In genomic region chr1:156400159-156400558, GRCm38 (mm10) we compare ENCODE assay signal across 6 mouse cellular contexts. TPM values are rescaled to one million over a fixed set of nuclear protein-coding genes. Genes with fewer than 3 reads are reported as not detected.
DNase-seq lines count a peak whose midpoint lies in the region; TF ChIP-seq lines count a peak whose summit lies in the region.
"Not testable (repeated sequence)": the region's sequence is repeated elsewhere in the genome, so short reads cannot be mapped to it uniquely, and the experiment has no call there.
"Had no signal": no experiment of that assay in that cellular context is flagged by ENCODE, and none has a peak within 500 bp of the region (broad histone marks: within the 10 kb centered on the region; RNA-seq: fewer than 3 reads in every experiment).

No protein-coding gene starts in this region.

- not testable (repeated sequence) for TF ChIP-seq POLR2A in myocyte (IDR thresholded peaks at IDR 0.05; ENCODE audit: insufficient read length, low read depth); thymus, adult 2 months (IDR thresholded peaks at IDR 0.05; ENCODE audit: control insufficient read depth, extremely low read depth, insufficient read depth, low read length, poor library complexity)

- not testable (repeated sequence) for DNase-seq in thymus, adult 2 months
- DNase-seq in yolk sac, embryonic 10.5 days (ENCODE audit: low spot score): peak; percentile 22

- H3K27ac ChIP-seq in thymus, adult 2 months (ENCODE audit: control insufficient read depth, insufficient read depth, low read length): peak overlapping the region; percentile 78

- WGBS in thymus, adult 2 months: 58% methylated on average over 3 of the region's 3 CpGs

- not testable (repeated sequence) for H3K27me3 ChIP-seq in C2C12 (ENCODE audit: control insufficient read depth, insufficient read depth, insufficient read length); myocyte (ENCODE audit: control insufficient read depth, insufficient read depth, insufficient read length); thymus, adult 2 months (ENCODE audit: control insufficient read depth, insufficient read depth, low read length)

- not testable (repeated sequence) for H3K79me2 ChIP-seq in C2C12 (ENCODE audit: control insufficient read depth, insufficient read depth); myocyte (ENCODE audit: control insufficient read depth, insufficient read depth)

- H3K4me2 ChIP-seq in myocyte (ENCODE audit: low read depth): not testable (repeated sequence)

- not testable (repeated sequence) for H3K79me3 ChIP-seq in C2C12 (ENCODE audit: low read depth)

- TF ChIP-seq CTCF in C2C12 (IDR thresholded peaks at IDR 0.05; ENCODE audit: control insufficient read depth, insufficient read depth, insufficient read length); thymus, adult 2 months (IDR thresholded peaks at IDR 0.05; ENCODE audit: borderline replicate concordance, control insufficient read depth, extremely low read depth, insufficient read depth, low read length, poor library complexity): not testable (repeated sequence)

- peaks cover 18% of the 10 kb centered on the region for H3K4me1 ChIP-seq in thymus, adult 2 months (replicated peaks; ENCODE audit: control insufficient read depth, insufficient read depth, low read length)

- not testable (repeated sequence) for H3K36me3 ChIP-seq in C2C12 (ENCODE audit: control insufficient read depth, insufficient read depth); myocyte (ENCODE audit: control insufficient read depth, insufficient read depth); thymus, adult 2 months (ENCODE audit: control insufficient read depth, insufficient read depth, low read length)

- not testable (repeated sequence) for H3ac ChIP-seq in C2C12 (ENCODE audit: control insufficient read depth, insufficient read length, low read depth); myocyte (ENCODE audit: control insufficient read depth, insufficient read length)

- not testable (repeated sequence) for H3K4me3 ChIP-seq in C2C12 (ENCODE audit: insufficient read depth, poor library complexity, severe bottlenecking); myocyte; thymus, adult 2 months (ENCODE audit: control insufficient read depth, insufficient read depth, low read length)

TF ChIP-seq in C2C12, 6 proteins besides CTCF, POLR2A, EP300 and RAD21:
- peak; percentile 55 for TF ChIP-seq CEBPB (IDR thresholded peaks at IDR 0.05; ENCODE audit: low read depth)

TF ChIP-seq in myocyte, 11 proteins besides CTCF, POLR2A, EP300 and RAD21:
- peak; percentile 74 for TF ChIP-seq CEBPB (IDR thresholded peaks at IDR 0.05; ENCODE audit: insufficient read depth, poor library complexity, severe bottlenecking)
TF ChIP-seq in myocyte: peak in this region for 1; not testable (repeated sequence) for 10.

RNA-seq across cellular contexts. Expression of gene Axdnd1, which starts 20.8 kb away (rescaled TPM):
- 0.22 TPM for polyA plus RNA-seq in C2C12 (2012; fragmentation: generic; extraction: Trizol)
- polyA plus RNA-seq in myocyte (2012; fragmentation: generic; extraction: Trizol): 0.11 TPM
- polyA plus RNA-seq in thymus, adult 2 months (2012; rRNA removed): 2.4 and 3.2 TPM in 2 replicates
- polyA plus RNA-seq: activated CD4-positive, CD25-positive, alpha-beta regulatory T cell, adult 4 months; G1E had no signal

RNA-seq across cellular contexts. Expression of gene Gm2000, which starts 34.3 kb away (rescaled TPM):
- 905 TPM for polyA plus RNA-seq in C2C12 (2012; fragmentation: generic; extraction: Trizol)
- polyA plus RNA-seq in myocyte (2012; fragmentation: generic; extraction: Trizol): 1,070 TPM
- 9.1 and 10.6 TPM in 2 replicates for polyA plus RNA-seq in thymus, adult 2 months (2012; rRNA removed)

Comparison
In these comparisons a context has a peak if more than half of its experiments do, and no peak if none do; other contexts are left out.
1. RNA of gene Gm2000, which starts 34.3 kb away (polyA plus RNA-seq): 1,070 TPM in myocyte (single experiment) and 905 TPM in C2C12 (single experiment); 9.1 to 10.6 TPM in thymus, adult 2 months; every median in the first group is over 10 times any median in the second.